Mouse (Mus musculus) gastrocnemius, postnatal 10 days (tissue): ENCODE data around the gene Gm18596. TPM values are rescaled to one million over a fixed set of nuclear protein-coding genes. Genes with fewer than 3 reads are reported as not detected.
"Not testable (repeated sequence)": the region's sequence is repeated elsewhere in the genome, so short reads cannot be mapped to it uniquely, and the experiment has no call there.

Source experiments
- DNase-seq: peaks from one replicate; pipeline ENCODE4 v3.0.0; 2021; ENCODE audit warnings: mixed read lengths
- total RNA-seq, 2 experiments: library from RNA; stranded (reverse); gene quantifications; 2 replicates each; pipeline ENCODE4 v1.2.3; 2021

The Gm18596 gene
- total RNA-seq, 2 experiments from 2014 or later = not detected

GRCm38 (mm10) chr10:77711157-77711556 lies 31.3 kb downstream of the Gm18596 start, which contains the start of gene Gm10024:
Gene Gm10024, plus strand, starts transcription at chr10:77711457.
- not testable (repeated sequence) for DNase-seq

GRCm38 (mm10) chr10:77709831-77710230 lies 32.6 kb downstream of the Gm18596 start:
- DNase-seq = no peak

- no peak for DNase-seq
Observed at GRCm38 (mm10) chr10:77706326-77706725, 36.1 kb downstream of the Gm18596 start, which contains the start of gene Gm10272. Gene Gm10272, plus strand, starts transcription at chr10:77706626.

GRCm38 (mm10) chr10:77697133-77697532 lies 45.3 kb downstream of the Gm18596 start, which contains the start of gene Gm9508:
Gene Gm9508, minus strand, starts transcription at chr10:77697233.
- DNase-seq = no peak

Other genes with a start within 250 kb of the Gm18596 start
- gene Fam207a, start 226.9 kb downstream of the Gm18596 start, total RNA-seq = 10 to 100 TPM in 1 of 2 experiments, 1 to 10 TPM in 1; 9.9 to 10.4 TPM
- 1 to 10 TPM; 2.1 to 4.5 TPM for gene Itgb2, start 212.4 kb downstream of the Gm18596 start, total RNA-seq
- gene Pttg1ip, start 160.9 kb downstream of the Gm18596 start, total RNA-seq = 10 to 100 TPM; 70.2 to 71.3 TPM
- 10 to 100 TPM; 64.5 to 65.3 TPM for gene Sumo3, start 136.5 kb downstream of the Gm18596 start, total RNA-seq
- 10 to 100 TPM in 1 of 2 experiments, 1 to 10 TPM in 1; 10.0 to 11.4 TPM for gene Gm49325, start 136.4 kb downstream of the Gm18596 start, total RNA-seq
- 10 to 100 TPM; 81.3 to 85.4 TPM for gene Ube2g2, start 120.4 kb downstream of the Gm18596 start, total RNA-seq
- gene Tspear, start 56.1 kb downstream of the Gm18596 start, total RNA-seq = not detected
- gene Gm19402, start 51.9 kb downstream of the Gm18596 start, total RNA-seq = not detected
- gene Gm9508, start 45.4 kb downstream of the Gm18596 start, total RNA-seq = not detected
- not detected for gene Gm10272, start 36.0 kb downstream of the Gm18596 start, total RNA-seq
- not detected for gene Gm10024, start 31.2 kb downstream of the Gm18596 start, total RNA-seq
- not detected for gene Gm10142, start 26.8 kb downstream of the Gm18596 start, total RNA-seq
- gene Krtap12-1, start 22.0 kb downstream of the Gm18596 start, total RNA-seq = not detected
- not detected for gene Gm10100, start 16.2 kb downstream of the Gm18596 start, total RNA-seq
- not detected for gene Gm9736, start 8.7 kb upstream of the Gm18596 start, total RNA-seq
- gene Gm3233, start 17.0 kb upstream of the Gm18596 start, total RNA-seq = not detected
- gene Gm3238, start 28.7 kb upstream of the Gm18596 start, total RNA-seq = not detected
- gene Gm7138, start 34.3 kb upstream of the Gm18596 start, total RNA-seq = not detected
- gene Gm3250, start 39.9 kb upstream of the Gm18596 start, total RNA-seq = not detected
- gene Gm7137, start 45.6 kb upstream of the Gm18596 start, total RNA-seq = not detected
- not detected for gene Gm9639, start 52.4 kb upstream of the Gm18596 start, total RNA-seq
- gene Gm19668, start 56.5 kb upstream of the Gm18596 start, total RNA-seq = not detected
- gene Gm9507, start 69.2 kb upstream of the Gm18596 start, total RNA-seq = not detected
- gene Gm2696, start 72.0 kb upstream of the Gm18596 start, total RNA-seq = not detected
- not detected for gene Krtap10-4, start 84.5 kb upstream of the Gm18596 start, total RNA-seq
- not detected for gene Krtap10-10, start 93.3 kb upstream of the Gm18596 start, total RNA-seq
- not detected for gene Gm36176, start 104.2 kb upstream of the Gm18596 start, total RNA-seq
- gene Gm10318, start 110.2 kb upstream of the Gm18596 start, total RNA-seq = not detected
- gene Gm3285, start 119.3 kb upstream of the Gm18596 start, total RNA-seq = not detected
- under 1 TPM; 0.72 to 0.78 TPM for gene Lrrc3, start 159.9 kb upstream of the Gm18596 start, total RNA-seq
- gene Trpm2, start 227.9 kb upstream of the Gm18596 start, total RNA-seq = under 1 TPM; 0.26 to 0.75 TPM
- gene 1810043G02Rik, start 235.9 kb upstream of the Gm18596 start, total RNA-seq = 1 to 10 TPM; 5.1 to 6.3 TPM